Mouse (Mus musculus): Measurements from ENCODE around the gene Slc45a2. TPM values are rescaled to one million over a fixed set of nuclear protein-coding genes. Genes with fewer than 3 reads are reported as not detected.

Slc45a2 gene
- polyA plus RNA-seq, 1 experiment from 2014 or later, result 0.23 TPM

GRCm38 (mm10) chr15:11067891-11068290, 67.4 kb downstream of the Slc45a2 start:
- peaks cover 22% of the 10 kb centered on the region for H3K4me1 ChIP-seq (replicated peaks; ENCODE audit: control insufficient read depth, insufficient read depth, low read length)
- no peak overlapping the region for H3K4me3 ChIP-seq (replicated peaks; ENCODE audit: low read length)
- no peaks in the 10 kb centered on the region for H3K9me3 ChIP-seq (ENCODE audit: control insufficient read depth, low read length)
- no peaks in the 10 kb centered on the region for H3K36me3 ChIP-seq (replicated peaks; ENCODE audit: control insufficient read depth, insufficient read depth)
- no peak overlapping the region for H3K4me2 ChIP-seq (replicated peaks)
- DNase-seq (ENCODE audit: low spot score) (no peak), ATAC-seq (ENCODE audit: low FRiP score) (no peak)
- no peak overlapping the region for H3K9ac ChIP-seq
- H3K27ac ChIP-seq, result no peak overlapping the region
- H3K27me3 ChIP-seq (ENCODE audit: control insufficient read depth, insufficient read depth, low read length), result no peaks in the 10 kb centered on the region
- WGBS, result 89% methylated on average over 7 of the region's 7 CpGs

GRCm38 (mm10) chr15:11075726-11076361, 75.3 kb downstream of the Slc45a2 start:
- Histone ChIP-seq H3K4me1 (replicated peaks; ENCODE audit: control insufficient read depth, insufficient read depth, low read length) (no peaks in the 10 kb centered on the region), H3K9ac (no peak overlapping the region), H3K4me2 (replicated peaks) (no peak overlapping the region), H3K27ac (no peak overlapping the region), H3K4me3 (replicated peaks; ENCODE audit: low read length) (no peak overlapping the region), H3K27me3 (ENCODE audit: control insufficient read depth, insufficient read depth, low read length) (no peaks in the 10 kb centered on the region), H3K9me3 (ENCODE audit: control insufficient read depth, low read length) (no peaks in the 10 kb centered on the region), H3K36me3 (replicated peaks; ENCODE audit: control insufficient read depth, insufficient read depth) (no peaks in the 10 kb centered on the region)
- ATAC-seq (ENCODE audit: low FRiP score) (no peak), DNase-seq (ENCODE audit: low spot score) (no peak)
- 91% methylated on average over 3 of the region's 3 CpGs for WGBS

Other genes with a start within 250 kb of the Slc45a2 start
- 4.1 and 5.5 TPM in 2 replicates for gene C1qtnf3, start 48.4 kb upstream of the Slc45a2 start, polyA plus RNA-seq (2014; fragmentation: Nextera tagmentation; extraction: Ambion mirVana)
- gene Amacr, start 19.0 kb upstream of the Slc45a2 start, polyA plus RNA-seq (2014; fragmentation: Nextera tagmentation; extraction: Ambion mirVana), result 16.6 and 16.7 TPM in 2 replicates
- gene Rxfp3, start 37.3 kb downstream of the Slc45a2 start, polyA plus RNA-seq (2014; fragmentation: Nextera tagmentation; extraction: Ambion mirVana), result 4.0 and 4.3 TPM in 2 replicates
- 2.0 and 3.1 TPM in 2 replicates for gene Adamts12, start 64.1 kb downstream of the Slc45a2 start, polyA plus RNA-seq (2014; fragmentation: Nextera tagmentation; extraction: Ambion mirVana)